Comparison of ENCODE assay signal across 9 mouse cellular contexts in the genomic region with DNA sequence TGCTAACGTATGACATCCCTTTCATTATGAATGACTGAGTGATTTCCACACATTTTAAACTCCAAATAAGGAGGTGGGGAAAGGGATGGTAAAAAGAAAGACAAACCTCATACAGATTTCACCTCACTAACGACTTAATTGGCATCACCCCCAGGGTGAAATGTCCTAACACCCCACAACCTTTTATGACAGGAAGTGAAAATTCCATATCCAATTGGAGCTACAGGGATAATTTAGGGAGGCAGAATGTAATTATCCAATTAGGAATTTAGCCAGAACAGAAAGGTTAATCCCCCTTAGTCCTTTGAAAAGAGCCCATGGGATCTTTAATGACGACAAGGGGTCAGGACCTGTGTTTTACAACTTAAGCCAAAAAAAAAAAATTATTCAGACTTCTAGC.
DNase-seq lines count a peak whose midpoint lies in the region; ATAC-seq lines count a peak whose summit lies in the region.
"Had no signal": no experiment of that assay in that cellular context is flagged by ENCODE, and none has a peak within 500 bp of the region (broad histone marks: within the 10 kb centered on the region; RNA-seq: fewer than 3 reads in every experiment).

No protein-coding gene starts in this region.

- H3K36me3 ChIP-seq in heart, embryonic 13.5 days: no peaks in the 10 kb centered on the region
- H3K36me3 ChIP-seq in neural tube, embryonic 12.5 days: no peaks in the 10 kb centered on the region
- H3K36me3 ChIP-seq in limb, embryonic 12.5 days: no peaks in the 10 kb centered on the region
- H3K36me3 ChIP-seq in neural tube, embryonic 15.5 days: no peaks in the 10 kb centered on the region

- no peaks in the 10 kb centered on the region for H3K9me3 ChIP-seq in heart, embryonic 13.5 days
- H3K9me3 ChIP-seq in neural tube, embryonic 12.5 days: no peaks in the 10 kb centered on the region
- H3K9me3 ChIP-seq in limb, embryonic 12.5 days: no peaks in the 10 kb centered on the region
- no peaks in the 10 kb centered on the region for H3K9me3 ChIP-seq in neural tube, embryonic 15.5 days (replicated peaks)

- no peaks in the 10 kb centered on the region for H3K27me3 ChIP-seq in heart, embryonic 13.5 days (replicated peaks)
- no peaks in the 10 kb centered on the region for H3K27me3 ChIP-seq in neural tube, embryonic 12.5 days (replicated peaks)
- H3K27me3 ChIP-seq in limb, embryonic 12.5 days: no peaks in the 10 kb centered on the region; the same call in 1 of the 2 replicates
- no peaks in the 10 kb centered on the region for H3K27me3 ChIP-seq in neural tube, embryonic 15.5 days (replicated peaks)

- H3K9ac ChIP-seq in heart, embryonic 13.5 days: no peak overlapping the region
- no peak overlapping the region for H3K9ac ChIP-seq in neural tube, embryonic 12.5 days
- H3K9ac ChIP-seq in limb, embryonic 12.5 days (replicated peaks): no peak overlapping the region
- no peak overlapping the region for H3K9ac ChIP-seq in neural tube, embryonic 15.5 days (replicated peaks)

- WGBS in heart, embryonic 13.5 days: 52% methylated on average over 3 of the region's 3 CpGs
- WGBS in neural tube, embryonic 12.5 days: 13% methylated on average over 3 of the region's 3 CpGs
- WGBS in limb, embryonic 12.5 days: 2% methylated on average over 3 of the region's 3 CpGs
- 7% methylated on average over 3 of the region's 3 CpGs for WGBS in neural tube, embryonic 15.5 days

- ATAC-seq in heart, embryonic 13.5 days (ENCODE audit: extremely low read depth, insufficient number of reproducible peaks, low FRiP score, low TSS enrichment): no peak
- 0 out of 2 replicates have a peak, but pooled peaks have one; percentile 41 for ATAC-seq in neural tube, embryonic 12.5 days (ENCODE audit: low FRiP score, low read depth)
- ATAC-seq in limb, embryonic 12.5 days (ENCODE audit: insufficient number of reproducible peaks, insufficient read depth, low FRiP score, low TSS enrichment, low read depth): no peak
- no peak for ATAC-seq in neural tube, embryonic 15.5 days (ENCODE audit: low FRiP score)

- no peak overlapping the region for H3K4me3 ChIP-seq in heart, embryonic 13.5 days
- no peak overlapping the region for H3K4me3 ChIP-seq in neural tube, embryonic 12.5 days
- no peak overlapping the region for H3K4me3 ChIP-seq in limb, embryonic 12.5 days (replicated peaks)
- no peak overlapping the region for H3K4me3 ChIP-seq in neural tube, embryonic 15.5 days (replicated peaks)

- H3K27ac ChIP-seq in heart, embryonic 13.5 days (replicated peaks): peak overlapping the region; percentile 77
- H3K27ac ChIP-seq in neural tube, embryonic 12.5 days: no peak overlapping the region
- no peak overlapping the region for H3K27ac ChIP-seq in limb, embryonic 12.5 days
- H3K27ac ChIP-seq in neural tube, embryonic 15.5 days (replicated peaks): no peak overlapping the region
- H3K27ac ChIP-seq: stomach, postnatal 0 days had no signal

- peaks cover 13% of the 10 kb centered on the region for H3K4me1 ChIP-seq in heart, embryonic 13.5 days
- no peaks in the 10 kb centered on the region for H3K4me1 ChIP-seq in neural tube, embryonic 12.5 days
- peaks cover 7% of the 10 kb centered on the region for H3K4me1 ChIP-seq in limb, embryonic 12.5 days (replicated peaks)
- peaks cover 16% of the 10 kb centered on the region for H3K4me1 ChIP-seq in neural tube, embryonic 15.5 days

- H3K4me2 ChIP-seq in heart, embryonic 13.5 days: peak overlapping the region; percentile 47
- H3K4me2 ChIP-seq in neural tube, embryonic 12.5 days (replicated peaks): no peak overlapping the region
- peak overlapping the region; percentile 35 for H3K4me2 ChIP-seq in limb, embryonic 12.5 days
- peak overlapping the region; percentile 34 for H3K4me2 ChIP-seq in neural tube, embryonic 15.5 days

- no peak for DNase-seq in heart, adult 11 months
- no peak for DNase-seq in neural tube, embryonic 10.5 days (ENCODE audit: extremely low spot score, low spot score)
- DNase-seq in right cerebral cortex, adult 18-20 months: no peak
- DNase-seq in cerebellum, postnatal 10 days: no peak
